Mouse (Mus musculus): ENCODE measurements around the gene Vmp1. TPM values are rescaled to one million over a fixed set of nuclear protein-coding genes. Genes with fewer than 3 reads are reported as not detected.
A peak's percentile ranks its signal among the peaks of the same experiment; 100 is the strongest.

Vmp1 gene
- total RNA-seq, 2 experiments from 2014 or later, result 106 to 139 TPM

DNA sequence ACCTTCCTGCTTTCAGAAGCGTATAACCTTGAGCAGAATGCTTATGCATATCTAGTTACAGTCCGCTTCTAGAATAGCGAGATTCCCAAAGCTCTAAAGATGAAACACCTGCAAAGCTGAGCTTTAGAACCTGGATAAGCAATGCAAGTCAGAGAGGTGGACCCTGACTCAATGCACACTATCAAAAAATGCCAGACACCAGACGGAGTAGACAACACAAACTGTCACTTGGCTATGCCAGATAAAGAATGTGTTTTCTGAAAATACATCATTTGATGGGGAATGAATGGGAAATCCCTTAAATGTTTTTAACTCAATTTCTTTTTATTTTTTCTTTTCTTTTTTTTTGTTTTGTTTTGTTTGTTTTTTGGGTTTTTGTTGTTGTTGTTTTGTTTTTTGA, 8.1 kb downstream of the Vmp1 start:
- DNase-seq (ENCODE audit: low spot score in 2 of 2), result no peak

DNA sequence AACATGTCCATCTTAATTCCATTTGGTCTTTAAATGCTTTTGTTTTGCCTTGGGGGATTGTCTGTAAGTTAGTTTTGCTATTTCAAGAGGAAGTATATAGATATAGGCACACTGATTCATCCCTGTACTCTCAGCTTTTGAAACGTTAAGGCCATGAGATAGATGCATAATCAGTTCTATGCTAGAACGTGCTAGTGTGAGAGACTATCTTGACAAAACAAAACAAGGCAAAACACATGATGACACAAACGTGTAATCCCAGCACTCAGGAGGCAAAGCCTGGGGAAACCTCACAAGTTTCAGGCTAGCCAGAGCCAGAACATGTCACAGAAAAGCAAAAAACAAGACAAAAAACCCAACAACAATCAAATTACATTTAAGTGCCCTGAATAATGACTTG, 10.9 kb downstream of the Vmp1 start:
- DNase-seq (ENCODE audit: low spot score in 2 of 2), result no peak

DNA sequence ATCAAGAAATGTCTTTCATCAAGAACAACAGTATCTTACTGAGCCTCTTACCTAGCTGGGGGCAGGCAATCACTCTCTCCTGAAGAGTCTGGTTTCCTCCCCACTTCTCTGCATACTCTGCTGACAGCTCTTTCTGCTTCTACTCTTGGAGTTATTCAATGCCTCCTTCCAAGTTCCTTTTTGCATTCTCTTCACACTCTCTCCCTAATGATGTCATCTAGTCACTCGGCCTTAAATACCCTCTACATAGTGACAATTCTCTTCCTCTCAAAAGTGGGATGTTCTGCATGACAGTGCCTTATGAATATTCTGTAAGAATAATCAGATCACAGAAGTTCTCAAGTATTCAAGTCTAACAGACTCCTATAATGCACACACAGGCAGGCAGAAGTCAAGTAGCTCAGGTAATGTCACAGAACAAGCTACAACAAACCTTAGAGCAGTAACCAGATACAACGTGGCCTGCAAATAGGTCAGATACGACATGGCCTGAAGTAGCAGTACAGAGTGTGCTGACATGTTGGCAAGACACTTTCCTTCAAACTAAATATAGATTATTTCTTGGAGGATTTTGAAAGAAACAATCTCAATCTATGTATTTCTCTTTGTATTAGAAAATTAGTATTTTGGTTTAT, 12.5 kb downstream of the Vmp1 start:
- no peak for DNase-seq (ENCODE audit: low spot score in 2 of 2)

DNA sequence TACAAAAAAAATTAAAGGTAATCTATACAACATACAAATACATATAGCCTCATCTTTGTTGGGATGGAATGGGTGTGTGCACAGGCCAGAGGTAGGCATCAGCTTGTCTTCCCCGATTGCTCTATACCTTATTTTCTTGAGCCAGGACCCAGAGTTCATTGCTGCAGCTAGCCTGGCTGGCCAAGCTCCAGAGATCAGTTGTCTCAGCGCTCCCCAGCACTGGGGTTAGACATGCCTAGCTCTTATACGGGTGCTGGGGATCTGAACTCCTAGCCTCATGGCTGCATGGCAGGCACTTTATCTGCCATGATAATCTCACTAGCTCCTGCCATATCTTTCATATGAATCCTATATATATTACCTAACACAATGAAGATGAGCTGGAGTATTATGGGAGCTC, 15.5 kb downstream of the Vmp1 start:
- DNase-seq (ENCODE audit: low spot score in 2 of 2), result no peak

DNA sequence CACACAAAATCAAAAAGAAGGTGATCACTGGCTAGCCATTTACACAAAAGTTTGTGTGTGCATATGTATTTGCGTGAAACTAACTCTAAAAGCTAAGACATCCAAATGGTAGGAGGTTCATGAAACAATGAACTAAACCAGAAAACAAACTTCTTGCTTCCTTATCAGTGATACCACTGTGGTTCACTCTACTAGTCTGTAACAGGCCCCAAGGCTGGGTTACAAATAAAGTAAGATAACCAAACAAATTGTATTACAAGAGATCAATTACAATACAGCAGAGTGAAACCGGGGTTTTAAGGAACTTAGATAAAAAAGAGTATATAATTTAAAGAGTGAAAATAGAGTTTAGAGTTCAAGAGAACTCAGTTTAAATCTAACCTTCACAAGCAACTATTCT, 16.1 kb downstream of the Vmp1 start:
- DNase-seq (ENCODE audit: low spot score in 2 of 2), result no peak

DNA sequence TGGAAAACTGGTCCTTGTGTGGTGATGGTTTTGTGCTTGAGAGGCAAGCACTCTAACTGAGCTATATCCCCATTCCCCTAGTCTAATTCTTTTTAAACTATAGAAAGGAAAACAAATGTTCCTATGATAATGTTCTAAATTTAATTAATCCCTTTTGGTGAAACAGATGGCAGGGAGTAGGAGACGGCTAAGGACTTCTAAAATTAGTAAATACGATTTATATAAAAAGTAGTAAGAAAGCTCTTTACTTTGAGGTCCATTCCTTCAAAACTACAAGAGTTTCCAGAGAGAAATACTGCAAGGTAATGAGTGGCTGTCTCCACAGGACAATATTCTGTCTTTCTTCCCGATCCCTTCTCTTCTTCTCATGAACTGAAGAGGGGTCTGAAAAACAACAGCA, 19.2 kb downstream of the Vmp1 start:
- DNase-seq (ENCODE audit: low spot score in 2 of 2), result no peak

DNA sequence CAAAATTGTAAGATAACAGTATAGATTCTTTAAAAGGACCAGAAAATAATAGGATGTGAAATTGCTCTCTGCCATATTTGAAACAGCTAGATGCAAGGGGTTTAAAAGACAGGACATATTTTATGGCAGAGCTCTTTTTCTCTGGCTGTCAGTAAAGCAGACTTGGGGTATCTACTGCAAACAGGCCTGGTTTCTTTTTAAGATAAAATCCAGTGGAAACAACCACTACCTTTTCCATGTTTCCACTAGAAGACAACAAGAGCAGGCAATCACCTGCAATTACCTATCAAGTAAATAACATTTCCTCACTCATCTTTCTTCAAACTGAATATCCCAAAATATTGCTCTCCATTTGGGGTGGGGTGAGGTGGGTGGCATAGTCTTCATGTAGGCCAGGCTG, 19.7 kb downstream of the Vmp1 start:
- no peak for DNase-seq (ENCODE audit: low spot score in 2 of 2)

DNA sequence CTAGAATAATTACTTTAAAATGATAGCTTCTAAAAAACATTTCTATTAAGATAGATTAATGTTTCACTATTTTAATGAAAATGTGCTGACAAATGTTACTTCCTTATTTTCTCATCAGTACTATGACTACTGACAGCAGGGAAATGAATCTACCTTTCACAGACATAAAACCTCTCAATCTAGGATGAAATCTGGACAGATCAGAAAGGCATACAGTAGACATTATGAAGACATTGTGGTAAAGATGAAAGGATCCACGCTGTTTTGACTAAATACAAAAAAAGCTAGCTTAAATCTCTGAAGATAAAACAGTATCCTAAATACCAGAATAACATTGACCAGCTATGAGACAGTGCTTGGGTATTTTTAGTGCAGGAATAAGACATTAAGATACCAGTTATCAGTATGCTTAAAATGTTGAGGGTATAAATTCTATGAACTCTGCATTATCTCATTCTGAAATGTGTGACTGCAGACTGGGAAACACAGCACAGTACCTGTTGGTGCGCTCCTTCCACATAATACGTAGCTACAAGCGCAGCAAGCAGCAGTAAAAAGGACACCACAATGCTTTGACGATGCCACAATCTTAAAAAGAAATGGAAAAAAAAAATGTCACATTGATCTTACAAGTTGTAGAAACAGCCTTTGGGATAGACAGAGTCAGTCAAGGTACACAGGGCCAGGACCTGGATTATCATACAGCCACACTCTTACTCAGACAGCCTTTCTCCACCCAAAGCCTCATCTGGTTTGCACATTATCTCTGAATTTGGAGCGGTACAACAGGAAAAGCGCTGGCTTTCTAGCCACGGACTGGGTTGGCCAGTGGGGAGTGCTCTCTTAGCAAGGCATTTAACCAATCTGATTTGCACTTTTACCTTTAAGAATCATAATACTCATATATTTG, 20.4 kb downstream of the Vmp1 start:
- DNase-seq (ENCODE audit: low spot score in 2 of 2), result no peak

DNA sequence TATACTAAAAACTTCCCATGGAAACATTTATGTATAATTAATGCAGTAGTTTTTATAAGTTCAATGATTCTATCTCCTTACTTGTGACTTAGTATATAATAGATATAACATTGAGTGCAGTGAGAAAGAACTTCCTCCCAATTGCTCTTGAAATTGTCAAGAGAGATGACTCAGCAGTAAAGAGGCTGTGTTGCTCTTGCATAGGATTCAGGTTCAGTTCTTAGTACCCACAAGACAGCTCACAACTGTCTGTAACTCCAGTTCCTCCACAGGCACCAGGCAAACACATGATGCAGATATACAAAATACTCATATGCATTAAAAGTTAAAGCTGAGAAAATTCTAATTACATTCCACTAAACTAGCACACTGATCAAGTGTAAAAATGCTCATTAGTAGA, 25.8 kb downstream of the Vmp1 start:
- DNase-seq (ENCODE audit: low spot score in 2 of 2), result no peak

DNA sequence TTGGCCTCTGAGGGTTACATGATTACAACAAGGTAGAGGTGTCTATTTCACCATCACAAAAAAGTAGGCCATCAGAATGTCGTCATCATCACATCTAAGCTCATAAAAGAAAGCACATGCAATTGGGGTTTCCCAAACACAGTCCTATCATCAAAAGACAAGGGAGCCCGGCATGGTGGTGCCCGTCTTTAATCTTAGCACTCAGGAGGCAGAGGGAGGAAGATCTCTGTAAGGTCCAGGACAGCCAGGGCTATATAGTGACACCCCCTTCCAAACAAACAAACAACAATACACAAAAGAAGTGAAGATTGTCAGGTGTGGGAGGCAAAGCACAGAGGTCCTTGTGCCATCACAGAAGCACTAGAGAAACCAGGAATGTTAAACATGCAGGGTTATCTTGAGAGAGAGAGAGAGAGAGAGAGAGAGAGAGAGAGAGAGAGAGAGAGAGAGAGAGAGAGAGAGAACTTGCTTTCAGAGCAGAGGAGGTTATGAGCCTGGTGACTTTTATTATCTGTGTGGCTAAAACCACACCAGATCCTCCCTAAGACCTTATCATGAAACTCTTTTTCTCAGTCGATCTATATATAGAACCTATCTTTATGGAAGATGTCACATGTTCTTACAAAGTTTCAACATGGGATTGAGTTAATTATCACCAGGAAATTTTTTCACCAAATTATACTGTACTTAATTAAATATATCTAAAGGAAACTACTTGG, 26.6 kb downstream of the Vmp1 start:
- DNase-seq (ENCODE audit: low spot score in 2 of 2), result no peak

DNA sequence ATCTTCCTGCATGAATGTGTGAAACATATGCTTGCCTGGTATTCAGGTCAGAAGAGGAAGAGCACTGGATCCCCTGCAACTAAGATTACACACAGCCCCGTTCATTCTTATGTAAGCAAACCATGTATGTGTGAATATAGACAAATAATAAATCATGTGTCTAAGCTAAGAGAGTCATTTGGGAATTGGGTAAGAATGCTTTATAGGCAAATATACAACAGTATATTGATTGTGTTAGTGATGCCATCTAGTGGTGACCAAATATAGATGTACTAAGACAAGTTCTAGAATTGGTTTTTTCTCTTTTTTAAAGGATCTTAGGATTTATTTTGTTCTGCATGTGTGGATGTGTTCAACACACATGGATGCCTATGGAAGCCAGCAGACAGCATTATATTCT, 28.0 kb downstream of the Vmp1 start:
- DNase-seq (ENCODE audit: low spot score in 2 of 2), result no peak

DNA sequence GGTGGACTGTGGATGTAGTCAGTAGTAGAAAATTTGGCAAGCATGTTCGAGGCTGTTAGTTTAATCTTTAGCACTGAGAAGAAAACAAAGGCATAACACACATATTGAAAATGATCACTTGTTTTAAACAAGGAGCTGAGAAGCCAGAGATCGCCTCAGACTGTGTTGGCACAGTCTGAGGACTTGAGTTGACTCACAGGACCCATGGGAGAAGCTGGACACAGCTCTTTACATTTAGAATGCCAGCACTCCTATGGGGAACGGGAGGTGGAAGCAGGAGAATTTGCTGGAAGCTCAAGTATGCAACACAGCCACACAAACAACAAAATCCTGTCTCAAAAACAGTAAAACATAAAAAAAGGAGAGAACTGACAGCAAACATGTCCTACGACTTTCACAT, 29.5 kb downstream of the Vmp1 start:
- no peak for DNase-seq (ENCODE audit: low spot score in 2 of 2)

DNA sequence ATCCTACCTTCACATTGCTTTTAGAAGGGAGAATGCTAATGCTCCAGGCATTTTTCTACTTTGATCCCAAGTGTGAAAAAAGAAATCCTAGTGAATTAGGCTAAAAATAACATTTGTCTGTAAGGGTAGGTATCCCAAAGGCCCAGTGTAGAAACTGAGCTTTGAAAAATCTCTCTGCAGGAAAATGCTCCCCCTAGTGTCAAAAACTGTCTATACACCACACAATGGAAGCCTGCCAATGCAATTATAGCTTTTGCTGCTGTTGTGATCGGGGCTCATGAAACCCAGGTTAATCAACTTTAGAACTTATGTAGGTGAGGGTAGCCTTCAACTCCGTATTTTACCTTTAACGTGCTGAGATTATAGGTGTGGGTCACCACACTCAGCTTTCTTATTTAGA, 30.2 kb downstream of the Vmp1 start:
- peak in 1 of 2 experiments; percentile 54 for DNase-seq (ENCODE audit: low spot score in 2 of 2)

DNA sequence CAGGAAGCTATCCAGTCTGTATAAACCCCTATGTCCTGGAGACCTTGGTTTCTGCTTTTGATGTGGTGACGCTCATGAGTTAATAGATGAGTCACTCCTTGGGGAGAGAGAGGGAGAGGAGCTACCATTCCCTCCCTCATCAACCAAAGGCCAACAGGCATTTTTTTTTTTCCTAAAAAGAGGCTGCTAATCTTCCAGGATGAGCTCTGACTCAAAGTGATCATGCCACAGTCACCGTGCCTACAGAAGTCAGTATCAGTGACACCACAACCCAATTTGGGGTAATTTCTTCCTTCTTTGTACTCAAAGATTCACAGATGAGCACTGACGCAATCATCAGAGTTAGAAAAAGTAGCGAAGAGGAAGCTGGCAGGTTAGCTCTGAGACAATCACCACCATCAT, 31.1 kb downstream of the Vmp1 start:
- no peak for DNase-seq (ENCODE audit: low spot score in 2 of 2)

DNA sequence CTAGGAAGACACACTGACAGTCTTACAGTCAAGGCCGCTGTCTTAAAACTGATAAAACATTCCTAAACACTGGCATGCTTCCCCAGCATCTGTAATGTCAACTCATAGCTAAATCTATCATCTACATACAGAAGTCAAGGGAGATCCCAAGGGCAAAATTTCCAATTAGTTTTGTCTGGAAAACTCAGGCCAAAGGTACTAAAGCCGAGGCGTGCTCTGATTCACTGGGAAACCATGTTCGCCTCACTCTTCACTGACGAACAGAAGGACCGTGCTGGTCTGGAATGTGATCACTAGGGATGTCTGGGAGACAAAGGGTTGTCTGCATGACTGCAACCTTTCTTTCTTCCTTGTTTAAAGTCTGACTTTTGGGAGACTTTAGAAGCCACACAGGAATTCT, 33.0 kb downstream of the Vmp1 start:
- no peak for DNase-seq (ENCODE audit: low spot score in 2 of 2)

DNA sequence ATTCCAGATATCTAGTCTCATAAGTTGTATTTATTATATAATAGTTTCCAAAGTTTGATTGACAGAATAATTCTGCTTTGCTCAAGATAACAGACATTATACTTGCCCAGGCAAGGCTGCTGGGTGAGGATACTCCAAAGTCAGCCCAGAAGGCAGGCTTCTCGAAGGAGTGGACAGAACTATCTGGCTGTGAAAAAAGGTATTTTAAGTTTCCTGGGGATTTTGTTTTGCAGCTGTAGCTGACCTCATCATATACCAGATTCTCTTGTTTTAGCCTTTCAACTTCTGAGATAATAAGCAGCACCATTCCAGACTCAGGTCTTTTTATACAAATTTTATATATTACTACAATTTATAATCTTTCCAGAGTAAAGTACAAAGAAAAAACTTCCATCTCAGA, 34.1 kb downstream of the Vmp1 start:
- DNase-seq (ENCODE audit: low spot score in 2 of 2), result no peak

DNA sequence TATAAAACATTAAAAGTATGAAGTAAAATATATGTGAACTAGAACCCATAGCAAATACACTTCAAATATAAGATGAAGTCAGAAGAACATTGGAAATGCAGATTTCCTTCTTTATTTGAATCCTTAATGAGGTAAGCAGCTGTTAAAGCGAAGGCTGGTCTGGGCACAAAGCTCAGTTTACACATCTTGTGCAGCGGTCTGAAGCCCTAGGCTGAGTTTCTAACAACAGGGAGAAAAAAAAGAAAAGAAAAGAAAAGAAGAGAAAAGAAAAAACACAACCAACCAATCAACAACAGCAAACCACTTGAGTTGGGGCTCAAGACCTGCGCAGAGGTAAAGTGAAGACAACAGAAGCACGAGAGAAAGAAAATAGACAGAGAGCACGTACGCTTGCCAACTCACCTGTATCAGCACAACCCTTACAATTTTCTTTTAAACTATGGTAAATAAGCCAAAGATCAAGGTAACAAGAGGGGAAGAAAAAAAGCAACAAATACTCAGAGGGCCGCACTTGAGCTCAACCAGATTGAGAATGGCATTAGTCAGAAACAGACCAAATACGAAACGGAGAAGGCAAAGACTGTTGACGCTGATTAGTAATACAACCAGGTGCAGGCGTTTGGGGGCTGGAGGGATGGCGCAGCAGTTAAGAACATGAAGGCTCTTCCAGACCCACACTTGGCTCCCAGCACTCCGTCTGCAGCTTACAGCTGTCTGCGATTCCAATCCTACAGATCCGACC, 35.8 kb downstream of the Vmp1 start:
- DNase-seq (ENCODE audit: low spot score in 2 of 2), result no peak

DNA sequence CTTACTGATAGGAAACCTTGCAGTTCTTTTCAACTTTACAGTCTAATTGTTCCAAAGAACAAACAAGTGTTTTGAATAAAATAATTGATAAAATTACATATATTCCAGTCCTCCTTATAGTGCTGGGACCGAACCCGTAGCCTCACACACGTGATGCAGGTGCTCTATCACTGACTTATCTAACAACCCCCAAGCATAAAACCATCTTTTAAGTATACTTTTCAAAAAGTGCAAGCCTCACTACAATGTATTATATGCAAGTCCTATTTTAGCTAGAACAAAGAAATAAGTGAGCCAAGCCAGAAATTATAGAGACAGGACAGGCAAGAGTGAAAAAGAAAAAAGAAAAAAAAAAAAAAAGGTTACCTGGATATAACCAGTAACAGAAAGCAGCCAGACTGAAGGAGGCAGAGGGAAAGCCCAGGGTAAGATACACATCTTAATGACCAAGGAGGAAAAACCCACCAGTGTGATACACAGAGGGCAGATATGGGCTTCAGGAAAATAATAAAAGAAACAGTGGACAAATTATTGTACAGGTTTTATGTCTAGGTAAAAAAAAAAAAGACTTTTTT, 36.7 kb downstream of the Vmp1 start:
- no peak for DNase-seq (ENCODE audit: low spot score in 2 of 2)

DNA sequence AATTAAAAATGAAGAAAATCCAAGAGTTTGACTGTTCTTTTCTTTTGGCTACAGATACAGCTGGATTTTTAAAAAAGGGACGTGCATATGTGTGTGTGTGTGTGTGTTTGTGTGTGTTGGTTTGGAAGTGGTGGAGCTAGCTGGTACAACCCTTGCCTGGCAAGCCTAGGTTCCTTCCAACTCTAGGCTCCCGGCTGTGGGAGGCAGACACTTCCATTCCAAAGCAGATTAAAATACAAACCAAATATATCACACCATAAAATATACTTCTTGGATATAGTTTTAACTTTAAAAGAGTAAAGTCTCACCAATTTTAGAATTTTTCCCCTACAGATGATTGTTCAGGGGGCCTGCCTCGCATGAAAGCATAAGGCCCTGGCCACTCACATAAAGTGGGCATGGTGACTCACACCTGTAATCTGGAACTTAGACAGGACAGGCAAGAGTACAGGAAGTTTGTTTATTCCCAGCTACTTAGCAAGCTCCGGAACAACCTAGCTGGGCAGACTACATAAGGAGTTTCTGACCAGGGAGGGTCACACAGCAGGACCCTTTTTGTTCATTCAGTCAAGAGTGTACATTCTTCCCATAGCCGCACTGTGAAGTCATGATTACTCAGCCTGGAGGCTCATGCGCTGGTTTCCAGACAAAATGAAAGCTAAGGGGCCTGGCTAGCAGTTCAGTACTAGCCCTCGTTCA, 37.4 kb downstream of the Vmp1 start:
- no peak for DNase-seq (ENCODE audit: low spot score in 2 of 2)

DNA sequence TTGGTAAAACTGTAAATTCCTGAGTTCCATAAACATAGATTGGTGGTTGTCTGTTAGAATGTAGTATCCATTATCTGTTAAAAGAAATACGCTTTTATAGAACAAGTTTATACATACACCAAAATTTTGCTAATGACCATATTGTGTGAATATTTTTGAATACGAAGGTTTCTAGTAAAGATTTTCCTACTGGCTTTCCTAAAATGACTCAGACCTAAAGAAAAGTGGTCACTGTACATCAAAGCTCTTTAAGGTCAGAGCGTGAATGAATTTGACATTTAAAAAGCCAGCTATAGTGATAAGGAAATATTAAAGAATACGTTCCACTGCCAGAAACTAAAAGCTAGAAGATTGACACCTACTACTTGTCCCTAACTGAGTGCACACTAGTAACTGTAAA, 39.1 kb downstream of the Vmp1 start:
- DNase-seq (ENCODE audit: low spot score in 2 of 2), result no peak
